Mouse (Mus musculus): Measurements from ENCODE around the gene 0610030E20Rik. TPM values are rescaled to one million over a fixed set of nuclear protein-coding genes. Genes with fewer than 3 reads are reported as not detected.
A peak's percentile ranks its signal among the peaks of the same experiment; 100 is the strongest.

0610030E20Rik gene
- polyA plus RNA-seq, 1 experiment from 2014 or later: 20.6 TPM

- Histone ChIP-seq H3K27me3 (no peaks in the 10 kb centered on the region), H3K4me3 (no peak overlapping the region), H3K9ac (no peak overlapping the region), H3K4me2 (no peak overlapping the region), H3K4me1 (replicated peaks) (no peaks in the 10 kb centered on the region), H3K36me3 (peaks cover 96% of the 10 kb centered on the region), H3K9me3 (no peaks in the 10 kb centered on the region), H3K27ac (no peak overlapping the region)
- WGBS: 82% methylated on average over 6 of the region's 6 CpGs
- ATAC-seq (ENCODE audit: low FRiP score): no peak
These were observed 20.8 kb upstream of the 0610030E20Rik start for GRCm38 (mm10) chr6:72326274-72326673.

GRCm38 (mm10) chr6:72329019-72329418, 18.1 kb upstream of the 0610030E20Rik start:
- Histone ChIP-seq H3K9ac (no peak overlapping the region), H3K36me3 (peaks cover 95% of the 10 kb centered on the region), H3K27me3 (no peaks in the 10 kb centered on the region), H3K4me2 (no peak overlapping the region), H3K4me3 (no peak overlapping the region), H3K9me3 (no peaks in the 10 kb centered on the region), H3K27ac (no peak overlapping the region), H3K4me1 (replicated peaks) (no peaks in the 10 kb centered on the region)
- WGBS: 94% methylated on average over 5 of the region's 5 CpGs
- ATAC-seq (ENCODE audit: low FRiP score): no peak

- H3K9ac ChIP-seq: no peak overlapping the region
- ATAC-seq (ENCODE audit: low FRiP score): no peak
- H3K36me3 ChIP-seq: peaks cover 94% of the 10 kb centered on the region
- H3K27me3 ChIP-seq: no peaks in the 10 kb centered on the region
- no peak overlapping the region for H3K27ac ChIP-seq
- H3K4me2 ChIP-seq: no peak overlapping the region
- no peak overlapping the region for H3K4me3 ChIP-seq
- WGBS: 92% methylated on average over 4 of the region's 4 CpGs
- H3K4me1 ChIP-seq (replicated peaks): no peaks in the 10 kb centered on the region
- H3K9me3 ChIP-seq: no peaks in the 10 kb centered on the region
These were observed 17.0 kb upstream of the 0610030E20Rik start for GRCm38 (mm10) chr6:72330133-72330532.

- H3K36me3 ChIP-seq: peaks cover 96% of the 10 kb centered on the region
- no peak overlapping the region for H3K4me3 ChIP-seq
- no peak for ATAC-seq (ENCODE audit: low FRiP score)
- no peak overlapping the region for H3K27ac ChIP-seq
- no peaks in the 10 kb centered on the region for H3K4me1 ChIP-seq (replicated peaks)
- no peaks in the 10 kb centered on the region for H3K9me3 ChIP-seq
- H3K9ac ChIP-seq: no peak overlapping the region
- 77% methylated on average over 5 of the region's 5 CpGs for WGBS
- H3K27me3 ChIP-seq: no peaks in the 10 kb centered on the region
- no peak overlapping the region for H3K4me2 ChIP-seq
These were observed 14.0 kb upstream of the 0610030E20Rik start for GRCm38 (mm10) chr6:72333111-72333510.

- Histone ChIP-seq H3K4me1 (replicated peaks) (peaks cover 16% of the 10 kb centered on the region), H3K4me3 (no peak overlapping the region), H3K9me3 (no peaks in the 10 kb centered on the region), H3K36me3 (peaks cover 44% of the 10 kb centered on the region), H3K9ac (no peak overlapping the region), H3K27me3 (no peaks in the 10 kb centered on the region), H3K4me2 (no peak overlapping the region), H3K27ac (no peak overlapping the region)
- ATAC-seq (ENCODE audit: low FRiP score): no peak
- 62% methylated on average over 2 of the region's 2 CpGs for WGBS
These were observed 6.6 kb upstream of the 0610030E20Rik start for GRCm38 (mm10) chr6:72340481-72340880.

GRCm38 (mm10) chr6:72344396-72345073, 2.6 kb upstream of the 0610030E20Rik start:
- peaks cover 18% of the 10 kb centered on the region for H3K36me3 ChIP-seq
- peaks cover 44% of the 10 kb centered on the region for H3K4me1 ChIP-seq (replicated peaks)
- H3K27ac ChIP-seq: peak overlapping the region; percentile 83
- ATAC-seq (ENCODE audit: low FRiP score): peak; percentile 37; the same call in 1 of the 2 replicates
- no peaks in the 10 kb centered on the region for H3K9me3 ChIP-seq
- under 1% methylated on average over 40 of the region's 42 CpGs for WGBS
- H3K27me3 ChIP-seq: no peaks in the 10 kb centered on the region
- H3K9ac ChIP-seq: peak overlapping the region; percentile 90
- peak overlapping the region; percentile 79 for H3K4me3 ChIP-seq
- H3K4me2 ChIP-seq: peak overlapping the region; percentile 91

- WGBS: under 1% methylated on average over 30 of the region's 30 CpGs
- peak; percentile 84 for ATAC-seq (ENCODE audit: low FRiP score)
- Histone ChIP-seq H3K27me3 (no peaks in the 10 kb centered on the region), H3K9me3 (no peaks in the 10 kb centered on the region), H3K4me2 (peak within 1 kb of the TSS; percentile 91), H3K27ac (peak within 1 kb of the TSS; percentile 83), H3K4me3 (peak within 1 kb of the TSS; percentile 79), H3K36me3 (peaks cover 20% of the 10 kb centered on the region), H3K9ac (peak within 1 kb of the TSS; percentile 90), H3K4me1 (replicated peaks) (peaks cover 44% of the 10 kb centered on the region)
These were observed 2.0 kb upstream of the 0610030E20Rik start, which contains the start of gene Usp39 for GRCm38 (mm10) chr6:72345074-72345567. TSS of gene Usp39 (minus strand) at chr6:72345184.

- peak overlapping the region; percentile 91 for H3K4me2 ChIP-seq
- no peaks in the 10 kb centered on the region for H3K27me3 ChIP-seq
- peaks cover 23% of the 10 kb centered on the region for H3K36me3 ChIP-seq
- no peak for ATAC-seq (ENCODE audit: low FRiP score)
- peaks cover 44% of the 10 kb centered on the region for H3K4me1 ChIP-seq (replicated peaks)
- 53% methylated on average over 6 of the region's 6 CpGs for WGBS
- H3K9ac ChIP-seq: peak overlapping the region; percentile 90
- H3K4me3 ChIP-seq: peak overlapping the region; percentile 79; the same call in 1 of the 2 replicates
- H3K27ac ChIP-seq: peak overlapping the region; percentile 55; the same call in 1 of the 2 replicates
- H3K9me3 ChIP-seq: no peaks in the 10 kb centered on the region
These were observed 1.5 kb upstream of the 0610030E20Rik start for GRCm38 (mm10) chr6:72345633-72346032.

GRCm38 (mm10) chr6:72346261-72346660, 856 bp upstream of the 0610030E20Rik start:
- Histone ChIP-seq H3K27ac (no peak overlapping the region), H3K36me3 (peaks cover 29% of the 10 kb centered on the region), H3K27me3 (no peaks in the 10 kb centered on the region), H3K9me3 (no peaks in the 10 kb centered on the region), H3K4me1 (replicated peaks) (peaks cover 47% of the 10 kb centered on the region), H3K4me3 (no peak overlapping the region), H3K4me2 (peak overlapping the region; percentile 90), H3K9ac (no peak overlapping the region)
- 85% methylated on average over 4 of the region's 4 CpGs for WGBS
- no peak for ATAC-seq (ENCODE audit: low FRiP score)

- 83% methylated on average over 10 of the region's 10 CpGs for WGBS
- ATAC-seq (ENCODE audit: low FRiP score): no peak
- no peak overlapping the region for H3K27ac ChIP-seq
- no peaks in the 10 kb centered on the region for H3K9me3 ChIP-seq
- H3K36me3 ChIP-seq: peaks cover 30% of the 10 kb centered on the region
- H3K4me2 ChIP-seq: peak overlapping the region; percentile 90
- H3K9ac ChIP-seq: peak overlapping the region; percentile 94
- H3K4me1 ChIP-seq (replicated peaks): peaks cover 51% of the 10 kb centered on the region
- peak overlapping the region; percentile 91 for H3K4me3 ChIP-seq
- no peaks in the 10 kb centered on the region for H3K27me3 ChIP-seq
These were observed 1.3 kb downstream of the 0610030E20Rik start for GRCm38 (mm10) chr6:72348411-72348810.

GRCm38 (mm10) chr6:72350214-72350613, 3.1 kb downstream of the 0610030E20Rik start:
- Histone ChIP-seq H3K36me3 (peaks cover 30% of the 10 kb centered on the region), H3K9ac (no peak overlapping the region), H3K4me2 (no peak overlapping the region), H3K27ac (no peak overlapping the region), H3K4me3 (no peak overlapping the region), H3K9me3 (no peaks in the 10 kb centered on the region), H3K27me3 (no peaks in the 10 kb centered on the region), H3K4me1 (replicated peaks) (peaks cover 52% of the 10 kb centered on the region)
- 93% methylated on average over 2 of the region's 2 CpGs for WGBS
- ATAC-seq (ENCODE audit: low FRiP score): no peak

- Histone ChIP-seq H3K27ac (no peak overlapping the region), H3K4me2 (no peak overlapping the region), H3K4me3 (no peak overlapping the region), H3K27me3 (no peaks in the 10 kb centered on the region), H3K4me1 (replicated peaks) (peaks cover 56% of the 10 kb centered on the region), H3K9me3 (no peaks in the 10 kb centered on the region), H3K36me3 (peaks cover 39% of the 10 kb centered on the region), H3K9ac (no peak overlapping the region)
- no peak for ATAC-seq (ENCODE audit: low FRiP score)
- 77% methylated on average over 5 of the region's 5 CpGs for WGBS
These were observed 5.7 kb downstream of the 0610030E20Rik start for GRCm38 (mm10) chr6:72352636-72353405.
